In genomic region chr9:68866317-68866716, GRCm38 (mm10) we compare ENCODE assay signal across 27 mouse cellular contexts.
DNase-seq lines count a peak whose midpoint lies in the region; ATAC-seq and TF ChIP-seq lines count a peak whose summit lies in the region.
"Had no signal": no experiment of that assay in that cellular context is flagged by ENCODE, and none has a peak within 500 bp of the region (broad histone marks: within the 10 kb centered on the region; RNA-seq: fewer than 3 reads in every experiment).

No protein-coding gene starts in this region.

- H3K9me3 ChIP-seq in forebrain, postnatal 0 days (ENCODE audit: low read length), result peaks cover 9% of the 10 kb centered on the region; the same call in 1 of the 2 replicates
- peaks cover 11% of the 10 kb centered on the region for H3K9me3 ChIP-seq in forebrain, embryonic 10.5 days
- 0 out of 2 replicates have a peak, but pooled peaks cover 6% of the 10 kb centered on the region for H3K9me3 ChIP-seq in midbrain, embryonic 14.5 days (ENCODE audit: control insufficient read depth, low read length)
- H3K9me3 ChIP-seq in midbrain, embryonic 10.5 days (replicated peaks), result peaks cover 14% of the 10 kb centered on the region; the same call in 1 of the 2 replicates
- H3K9me3 ChIP-seq in hindbrain, embryonic 12.5 days (replicated peaks), result 0 out of 2 replicates have a peak, but pooled peaks cover 10% of the 10 kb centered on the region

- H3K36me3 ChIP-seq in forebrain, postnatal 0 days (ENCODE audit: insufficient read depth), result no peaks in the 10 kb centered on the region
- H3K36me3 ChIP-seq in forebrain, embryonic 10.5 days (replicated peaks), result no peaks in the 10 kb centered on the region; the same call in 1 of the 2 replicates
- no peaks in the 10 kb centered on the region for H3K36me3 ChIP-seq in midbrain, embryonic 14.5 days (ENCODE audit: control insufficient read depth, insufficient read depth, low read length)
- H3K36me3 ChIP-seq in midbrain, embryonic 10.5 days, result no peaks in the 10 kb centered on the region
- H3K36me3 ChIP-seq in hindbrain, embryonic 12.5 days, result no peaks in the 10 kb centered on the region
- H3K36me3 ChIP-seq: heart, embryonic 12.5 days; hindbrain, embryonic 10.5 days; limb, embryonic 12.5 days had no signal

- no peak overlapping the region for H3K9ac ChIP-seq in forebrain, postnatal 0 days
- H3K9ac ChIP-seq in midbrain, embryonic 14.5 days (replicated peaks; ENCODE audit: low read length), result no peak overlapping the region
- H3K9ac ChIP-seq in hindbrain, embryonic 12.5 days, result no peak overlapping the region
- H3K9ac ChIP-seq: heart, embryonic 12.5 days; limb, embryonic 12.5 days; liver, postnatal 0 days had no signal

- H3K27ac ChIP-seq in forebrain, postnatal 0 days (ENCODE audit: low read depth, low read length), result no peak overlapping the region
- no peak overlapping the region for H3K27ac ChIP-seq in forebrain, embryonic 10.5 days
- 0 out of 2 replicates have a peak overlapping the region, but pooled peaks have one; percentile 17 for H3K27ac ChIP-seq in midbrain, embryonic 14.5 days (replicated peaks; ENCODE audit: low read depth, low read length)
- H3K27ac ChIP-seq in midbrain, embryonic 10.5 days (replicated peaks), result no peak overlapping the region
- H3K27ac ChIP-seq in hindbrain, embryonic 12.5 days, result no peak overlapping the region
- H3K27ac ChIP-seq: hindbrain, embryonic 10.5 days; hindbrain, postnatal 0 days; layer of hippocampus, adult 2 months; limb, embryonic 12.5 days; macrophage had no signal

- no peak for TF ChIP-seq CTCF in forebrain, postnatal 0 days (IDR thresholded peaks at IDR 0.05; ENCODE audit: low read depth)

- 0 out of 2 replicates have a peak overlapping the region, but pooled peaks have one; percentile 8 for H3K4me2 ChIP-seq in forebrain, postnatal 0 days (ENCODE audit: low read depth)
- H3K4me2 ChIP-seq in midbrain, embryonic 14.5 days (ENCODE audit: low read length), result no peak overlapping the region
- no peak overlapping the region for H3K4me2 ChIP-seq in hindbrain, embryonic 12.5 days (replicated peaks)
- H3K4me2 ChIP-seq: heart, embryonic 12.5 days; limb, embryonic 12.5 days; liver, embryonic 11.5 days had no signal

- 0 out of 2 replicates have a peak, but pooled peaks cover 4% of the 10 kb centered on the region for H3K27me3 ChIP-seq in forebrain, postnatal 0 days (ENCODE audit: insufficient read depth, low read length)
- no peaks in the 10 kb centered on the region for H3K27me3 ChIP-seq in forebrain, embryonic 10.5 days (ENCODE audit: poor library complexity, severe bottlenecking)
- no peaks in the 10 kb centered on the region for H3K27me3 ChIP-seq in midbrain, embryonic 14.5 days (ENCODE audit: control insufficient read depth, insufficient read depth, low read length)
- H3K27me3 ChIP-seq in midbrain, embryonic 10.5 days (ENCODE audit: low read depth, poor library complexity, severe bottlenecking), result no peaks in the 10 kb centered on the region
- no peaks in the 10 kb centered on the region for H3K27me3 ChIP-seq in hindbrain, embryonic 12.5 days
- H3K27me3 ChIP-seq: heart, embryonic 12.5 days; limb, embryonic 12.5 days had no signal

- WGBS in forebrain, postnatal 0 days, result 38% methylated on average over 4 of the region's 4 CpGs
- WGBS in forebrain, embryonic 10.5 days, result 77% methylated on average over 4 of the region's 4 CpGs
- 58% methylated on average over 4 of the region's 4 CpGs for WGBS in midbrain, embryonic 14.5 days
- WGBS in midbrain, embryonic 10.5 days, result 73% methylated on average over 4 of the region's 4 CpGs
- WGBS in hindbrain, embryonic 12.5 days, result 63% methylated on average over 4 of the region's 4 CpGs

- H3K4me1 ChIP-seq in forebrain, postnatal 0 days (ENCODE audit: insufficient read depth), result peaks cover 8% of the 10 kb centered on the region
- peaks cover 16% of the 10 kb centered on the region for H3K4me1 ChIP-seq in forebrain, embryonic 10.5 days
- H3K4me1 ChIP-seq in midbrain, embryonic 14.5 days (ENCODE audit: control insufficient read depth, insufficient read depth, low read length), result peaks cover 19% of the 10 kb centered on the region
- H3K4me1 ChIP-seq in midbrain, embryonic 10.5 days, result peaks cover 6% of the 10 kb centered on the region; the same call in 1 of the 2 replicates
- H3K4me1 ChIP-seq in hindbrain, embryonic 12.5 days, result peaks cover 21% of the 10 kb centered on the region
- H3K4me1 ChIP-seq: heart, embryonic 12.5 days had no signal

- DNase-seq in forebrain, postnatal 0 days, result peak; percentile 36
- no peak for DNase-seq in forebrain, embryonic 10.5 days (ENCODE audit: extremely low spot score, low spot score)
- peak; percentile 37 for DNase-seq in midbrain, embryonic 14.5 days
- DNase-seq in midbrain, embryonic 10.5 days (ENCODE audit: low spot score), result no peak
- DNase-seq in frontal cortex, adult 2 months (ENCODE audit: extremely low spot score in 1 of 2, low spot score in 1 of 2), result peak; percentile 60 to 78
- peak; percentile 49 to 52 for DNase-seq in right cerebral cortex, postnatal 10 days (ENCODE audit: low spot score in 2 of 2)
- DNase-seq: adrenal gland, postnatal 25 days; cerebellum, adult 11 months; cerebellum, adult 9-11 months; gastrocnemius, postnatal 14 days; heart, adult 18-20 months; heart, postnatal 10 days; kidney, postnatal 25 days; liver, postnatal 0 days; thymus, postnatal 36 days had no signal

- no peak overlapping the region for H3K4me3 ChIP-seq in forebrain, postnatal 0 days (ENCODE audit: low read depth, low read length)
- no peak overlapping the region for H3K4me3 ChIP-seq in forebrain, embryonic 10.5 days
- H3K4me3 ChIP-seq in midbrain, embryonic 14.5 days (replicated peaks; ENCODE audit: low read depth, low read length), result no peak overlapping the region
- H3K4me3 ChIP-seq in midbrain, embryonic 10.5 days, result no peak overlapping the region
- no peak overlapping the region for H3K4me3 ChIP-seq in hindbrain, embryonic 12.5 days
- H3K4me3 ChIP-seq: heart, embryonic 12.5 days; hindbrain, embryonic 10.5 days; layer of hippocampus, adult 2 months; limb, embryonic 12.5 days; myocyte had no signal

- no peak for ATAC-seq in forebrain, postnatal 0 days
- no peak for ATAC-seq in midbrain, embryonic 14.5 days (ENCODE audit: low FRiP score, low TSS enrichment)
- ATAC-seq in granulocyte monocyte progenitor cell, adult 5-6 weeks (replicated peaks; ENCODE audit: poor library complexity, severe bottlenecking), result no peak
- ATAC-seq in hindbrain, embryonic 12.5 days (ENCODE audit: low FRiP score), result no peak
- ATAC-seq: hindbrain, postnatal 0 days; intestine, postnatal 0 days; liver, postnatal 0 days; lung, postnatal 0 days had no signal

Comparison
In these comparisons a context has a peak if more than half of its experiments do, and no peak if none do; other contexts are left out.
1. DNase-seq: peak in forebrain, postnatal 0 days (single experiment), midbrain, embryonic 14.5 days (single experiment), frontal cortex, adult 2 months (2 of 2) and right cerebral cortex, postnatal 10 days (2 of 2); none in forebrain, embryonic 10.5 days (single experiment) and midbrain, embryonic 10.5 days (single experiment).